Mouse (Mus musculus) T-helper 1 cell (primary cell): ENCODE data around the gene Agpat2.

ENCODE experiments used
- in situ Hi-C: fragments of 300-600 bp; cut with MboI, MseI; formaldehyde crosslinking; loops from one replicate; pipeline ENCODE4 v1.15.1; 2025; ENCODE audit warnings: high pct_unique_total_duplicates

Agpat2 gene

DNA sequence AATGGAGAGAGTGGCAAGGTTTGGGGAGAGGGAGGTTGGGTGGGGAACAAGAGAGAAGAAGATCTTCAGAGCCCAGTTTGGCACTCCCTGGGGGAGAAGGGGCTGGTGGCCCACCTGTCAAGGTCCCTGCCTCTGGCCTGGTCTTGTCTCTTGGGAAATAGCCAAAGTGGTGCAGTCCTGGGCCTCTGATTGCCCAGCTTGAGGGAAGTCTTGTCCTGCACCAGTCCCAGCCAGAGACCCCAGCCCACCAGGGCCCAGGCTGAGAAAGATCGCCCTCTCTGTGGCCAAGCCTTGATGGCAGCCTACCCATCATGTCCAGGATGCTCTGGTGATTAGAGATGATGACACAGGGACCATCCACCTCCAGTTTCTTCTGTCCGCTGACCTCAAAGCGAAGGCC, 7.3 kb downstream of the Agpat2 start:
- in situ Hi-C loops: no loop called here

DNA sequence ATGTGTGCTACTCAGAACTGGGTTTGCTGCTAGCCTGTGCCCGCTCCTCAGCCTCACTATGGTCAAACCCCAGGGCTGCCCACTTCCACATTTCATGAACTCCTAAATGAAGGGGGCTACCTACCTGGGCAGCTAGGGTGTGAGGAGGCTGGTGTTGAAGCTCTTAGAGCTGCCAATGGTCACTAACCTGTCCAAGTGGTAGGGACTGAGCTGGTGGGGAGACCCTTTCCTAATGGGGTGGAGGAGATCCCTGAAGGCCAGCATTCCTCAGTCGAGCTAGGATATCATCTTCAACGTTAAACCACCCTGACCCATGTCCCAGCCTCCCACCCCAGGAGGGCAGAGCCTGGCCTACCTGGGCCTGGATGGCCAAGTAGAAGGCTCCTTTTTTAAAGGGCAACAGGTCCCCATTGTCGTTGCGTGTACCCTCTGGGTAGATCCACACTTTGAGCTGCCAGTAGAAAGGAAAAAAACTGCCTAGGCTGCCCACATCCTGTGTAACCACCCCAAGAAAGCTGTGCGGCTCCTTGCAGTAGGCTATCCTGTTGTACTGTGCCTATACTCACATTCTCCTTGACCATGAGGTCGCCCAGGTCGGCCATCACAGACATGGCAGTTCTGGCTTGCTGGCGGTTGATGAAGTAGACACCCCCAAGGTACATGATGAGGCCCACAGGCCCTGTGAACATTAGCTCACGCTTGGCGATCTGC, 8.3 kb downstream of the Agpat2 start:
- in situ Hi-C loops: no loop called here

DNA sequence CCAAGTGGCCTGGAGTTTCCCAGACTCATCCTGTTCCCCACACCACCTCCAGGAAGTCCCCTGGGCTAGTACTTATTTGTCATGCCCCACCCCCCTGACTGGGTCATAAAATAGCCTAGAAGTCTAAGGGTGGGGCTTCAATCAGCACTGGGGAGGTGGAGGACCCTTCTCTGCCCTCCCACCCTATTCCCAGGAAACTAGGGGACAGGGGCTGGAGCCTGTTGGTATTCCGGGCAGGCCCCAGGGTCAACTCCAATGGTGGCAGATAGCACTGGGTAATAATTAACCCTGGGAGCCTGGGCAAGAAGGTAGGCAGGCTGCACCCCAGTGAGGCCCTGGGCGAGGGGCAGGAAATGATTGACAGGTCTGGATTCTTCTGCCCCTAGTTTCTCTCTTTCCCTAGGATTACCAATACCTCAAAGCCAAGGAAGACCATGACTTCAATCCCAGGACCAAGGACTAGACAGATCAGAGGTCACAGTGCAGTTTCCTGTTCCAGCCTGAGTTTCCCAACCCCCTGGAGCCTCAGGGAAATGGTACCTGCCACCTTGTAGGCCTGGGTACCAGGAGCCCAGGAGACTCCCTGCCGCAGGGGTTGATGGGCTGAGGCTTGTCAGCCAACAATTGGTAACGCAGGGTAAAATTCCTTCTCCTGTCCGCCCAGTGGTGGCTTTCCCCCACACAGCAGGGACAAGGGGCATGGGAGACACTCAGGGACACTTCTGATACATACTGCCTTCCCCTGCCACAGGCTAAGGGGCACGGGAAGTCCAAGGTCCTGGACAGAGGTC, 9.1 kb downstream of the Agpat2 start:
- in situ Hi-C loops: no loop called here

DNA sequence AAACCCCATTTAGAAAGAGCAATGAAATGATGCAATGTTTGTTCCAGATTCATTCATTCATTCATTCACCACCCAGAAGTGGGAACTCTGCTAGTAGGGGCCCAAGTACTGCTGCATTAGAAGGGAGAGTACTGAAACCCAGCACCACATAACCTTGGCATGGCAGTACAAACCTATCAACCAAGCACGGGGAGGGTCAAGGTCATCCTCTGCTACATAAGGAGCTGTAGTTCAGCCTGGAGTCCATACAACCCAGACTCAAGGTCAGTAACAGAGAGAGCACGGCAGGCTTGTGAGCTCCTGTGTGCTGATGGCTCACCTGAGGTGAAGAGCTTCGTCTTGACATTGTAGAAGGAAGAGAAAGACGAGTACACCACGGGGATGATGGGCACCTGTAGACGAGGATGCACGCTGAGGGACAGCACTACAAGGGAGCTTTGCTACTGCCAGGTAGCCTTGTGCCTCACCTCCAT, 9.7 kb downstream of the Agpat2 start:
- in situ Hi-C loops: no loop called here

DNA sequence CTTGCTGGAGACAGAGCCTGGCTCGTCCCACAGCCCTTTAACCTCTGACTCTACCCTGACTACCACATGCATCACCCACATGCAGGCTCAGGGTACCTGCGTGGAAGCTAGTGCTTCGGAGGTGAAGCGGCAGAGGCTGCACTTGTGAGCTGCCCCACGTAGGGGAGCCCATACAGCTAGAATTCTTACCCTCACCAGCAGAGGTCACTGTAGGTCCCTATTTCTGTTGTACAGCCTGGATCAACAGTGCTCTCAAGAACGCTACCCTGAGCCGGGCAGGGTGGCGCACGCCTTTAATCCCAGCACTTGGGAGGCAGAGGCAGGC, 10.2 kb downstream of the Agpat2 start:
- in situ Hi-C loops: no loop called here

DNA sequence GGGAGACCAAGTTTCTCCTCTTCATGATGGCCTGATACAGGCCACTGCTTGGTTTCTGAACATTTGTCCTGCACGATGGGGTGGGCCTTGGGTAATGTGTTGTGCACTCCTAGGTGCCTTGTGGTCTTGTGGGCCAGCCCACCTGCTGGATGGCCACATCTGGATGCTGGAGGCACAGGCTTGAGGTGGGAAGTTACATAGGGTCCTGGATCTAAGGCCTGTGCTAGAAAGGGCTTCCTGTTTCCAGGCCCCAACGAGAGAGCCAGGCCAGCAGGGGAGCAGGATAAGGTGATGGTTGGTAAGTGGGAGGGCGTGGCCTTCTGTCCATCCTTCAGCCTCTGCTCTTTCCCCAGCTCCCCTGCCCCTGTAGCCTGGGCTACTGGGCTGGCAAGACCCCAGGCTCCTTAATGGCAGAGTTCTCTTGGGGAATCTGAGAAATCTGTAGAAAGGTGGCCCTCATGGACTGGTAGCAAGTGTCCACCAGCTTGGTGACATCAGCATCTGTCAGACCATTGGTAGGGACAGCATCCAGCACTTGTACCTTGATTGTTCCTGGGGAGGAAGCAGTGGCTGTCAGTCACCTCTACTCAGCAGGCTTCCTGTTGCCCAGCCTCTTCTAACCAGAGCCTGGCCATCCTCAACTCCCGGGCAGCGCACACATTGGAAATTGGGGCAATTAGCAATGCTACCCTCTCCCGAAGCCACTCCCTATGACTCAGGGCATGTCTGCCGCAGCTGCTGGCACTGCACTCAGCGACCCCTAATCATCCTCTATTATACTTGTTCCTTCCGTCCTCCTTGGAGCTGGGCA, 10.8 kb downstream of the Agpat2 start:
- in situ Hi-C loops: no loop called here

DNA sequence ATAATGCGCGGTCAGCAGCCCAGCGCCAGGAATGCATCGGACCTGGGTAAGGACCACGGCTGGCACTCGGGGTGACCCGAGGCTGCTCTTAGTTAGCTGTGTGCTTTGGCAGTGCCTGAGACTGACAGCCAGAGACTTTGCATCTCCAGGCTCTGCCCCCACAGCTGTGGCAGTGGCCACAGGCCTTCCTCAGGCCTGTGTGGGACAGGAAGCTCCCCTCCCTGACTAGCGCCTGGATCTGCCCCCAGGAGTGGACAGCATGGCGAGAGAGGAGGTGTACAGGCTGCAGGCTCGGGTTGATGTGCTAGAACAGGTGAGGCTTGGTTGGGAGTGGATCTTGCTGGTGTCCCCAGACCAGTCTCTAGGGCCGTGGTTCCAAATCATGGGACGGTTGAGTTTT, 12.8 kb downstream of the Agpat2 start:
- in situ Hi-C loops: no loop called here

DNA sequence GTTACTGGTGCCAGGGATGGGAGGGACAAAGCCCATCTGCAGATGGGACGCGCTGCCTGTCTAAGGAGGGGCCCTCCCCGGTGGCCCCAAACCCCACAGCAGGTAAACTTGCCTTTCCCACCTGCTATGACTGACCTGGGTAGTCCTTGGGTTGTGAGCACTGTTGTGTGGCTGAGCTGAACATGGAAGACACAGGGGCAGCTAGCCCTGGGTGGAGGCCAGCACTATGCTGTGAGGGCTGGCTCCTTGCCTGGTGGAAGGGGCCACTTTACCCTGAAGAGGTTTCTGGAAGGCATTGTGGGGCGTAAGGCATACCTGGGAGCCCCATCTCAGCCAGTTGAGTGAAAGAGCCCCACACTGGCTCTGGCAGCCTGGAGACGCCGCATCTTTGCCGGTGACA, 13.3 kb downstream of the Agpat2 start:
- in situ Hi-C loops: no loop called here

DNA sequence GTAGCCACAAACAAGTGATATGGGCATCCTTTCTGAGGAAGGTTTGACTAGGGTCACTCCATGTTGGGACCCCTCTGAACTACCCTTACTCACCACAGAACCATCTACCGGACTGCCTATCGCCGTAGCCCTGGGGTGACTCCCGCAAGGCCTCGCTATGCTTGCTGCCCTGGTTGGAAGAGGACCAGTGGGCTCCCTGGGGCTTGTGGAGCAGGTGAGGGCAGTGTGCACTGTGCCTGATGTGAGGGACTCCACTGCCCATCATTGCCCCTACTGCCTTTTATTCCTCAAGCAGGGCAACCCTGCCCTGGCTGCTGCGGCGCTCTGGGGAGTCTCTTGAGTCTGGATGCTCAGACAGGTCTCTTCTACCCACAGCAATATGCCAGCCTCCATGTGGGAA, 13.9 kb downstream of the Agpat2 start:
- in situ Hi-C loops: no loop called here

DNA sequence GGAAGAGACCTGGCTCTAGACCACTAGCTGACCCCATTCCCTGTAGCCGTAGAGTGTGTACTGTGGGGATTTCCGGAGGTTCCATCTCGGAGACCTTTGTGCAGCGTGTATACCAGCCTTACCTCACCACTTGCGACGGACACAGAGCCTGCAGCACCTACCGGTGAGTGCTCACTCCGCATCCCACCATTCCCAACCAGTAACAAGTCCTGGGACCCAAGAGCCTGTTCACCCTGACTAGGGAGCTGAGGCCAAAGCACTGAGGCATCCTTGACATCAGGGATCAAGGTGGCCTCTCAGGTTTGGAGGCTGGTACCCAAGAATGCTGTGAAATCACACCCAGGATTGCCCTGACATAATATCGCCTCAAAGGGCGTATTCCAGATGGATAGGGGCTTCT, 14.9 kb downstream of the Agpat2 start:
- in situ Hi-C loops: no loop called here

DNA sequence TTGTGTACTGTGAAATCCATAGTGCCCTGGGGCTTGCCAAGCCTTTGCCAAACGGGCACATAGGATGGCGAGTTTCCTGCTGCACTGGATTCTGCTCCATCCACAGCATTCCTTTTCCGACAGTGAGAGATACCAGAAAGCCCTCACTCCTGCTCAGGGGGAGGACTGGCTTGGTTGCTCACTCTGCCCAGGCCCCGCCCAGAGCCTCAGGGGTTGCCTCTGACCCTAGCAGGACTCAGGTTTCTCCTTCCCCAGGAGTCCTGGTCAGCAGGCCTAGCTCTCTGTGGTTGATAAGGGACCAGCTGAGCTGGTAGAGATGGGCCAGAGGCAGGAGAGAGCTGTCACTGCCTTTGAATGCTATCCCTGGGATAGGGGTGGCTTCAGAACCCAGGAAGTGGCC, 15.6 kb downstream of the Agpat2 start:
- in situ Hi-C loops: no loop called here

DNA sequence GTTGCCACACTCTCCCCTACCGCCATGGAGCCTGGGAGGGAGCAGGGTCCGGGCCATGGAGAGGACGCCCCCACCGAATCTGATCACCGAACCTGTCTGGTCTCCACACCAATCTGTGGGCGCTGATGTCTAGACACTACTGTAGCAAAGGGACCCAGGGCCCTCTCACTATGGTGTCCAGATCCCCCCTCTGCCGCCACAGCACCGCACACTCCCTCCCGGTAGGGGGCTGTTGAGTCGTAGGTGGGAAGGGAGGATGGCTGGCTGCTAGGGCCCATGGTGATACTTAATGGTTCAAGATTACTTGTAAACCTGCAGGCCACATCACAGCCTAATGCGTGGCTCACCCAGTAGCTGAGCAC, 17.2 kb downstream of the Agpat2 start:
- in situ Hi-C loops: no loop called here

DNA sequence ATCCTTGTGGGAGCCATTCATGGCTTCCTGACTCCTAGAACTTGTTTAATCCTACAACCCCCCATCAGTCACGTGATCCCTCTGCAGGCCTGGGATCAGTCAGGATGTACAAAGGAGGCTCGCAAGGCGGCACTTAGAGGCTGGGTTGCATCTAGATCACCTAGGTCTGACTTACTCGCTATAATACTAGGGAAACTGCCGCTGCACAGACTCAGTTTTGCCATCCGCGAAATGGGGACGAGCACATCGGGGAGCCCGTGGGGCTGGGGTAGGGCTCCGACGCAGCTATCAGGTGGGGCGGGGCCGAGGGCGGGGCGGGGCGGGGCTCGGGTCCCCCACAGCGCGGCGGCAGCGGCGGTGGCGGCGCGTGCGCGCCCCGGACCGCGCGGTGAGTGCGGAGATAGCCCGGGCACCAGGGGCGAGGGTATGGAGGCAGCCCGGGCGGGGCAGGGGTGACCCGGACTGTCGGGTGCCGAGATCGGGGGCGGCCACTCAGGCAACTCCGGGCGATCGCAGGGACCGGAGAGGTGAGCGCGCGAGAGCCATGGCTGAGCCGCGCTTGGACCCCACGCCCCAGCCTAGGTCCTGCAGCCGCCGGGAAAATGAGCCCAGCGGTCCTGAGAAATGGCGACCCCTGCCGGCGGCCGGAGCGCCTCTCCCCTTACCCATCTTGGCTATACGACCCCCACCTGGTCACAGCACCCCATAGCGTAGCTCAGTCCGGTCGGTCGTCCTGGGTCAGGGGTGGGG, 17.7 kb downstream of the Agpat2 start, which contains the start of gene Gm20532:
Gm20532 (plus strand) TSS at position 346 of the 750 bp plus-strand sequence.
- in situ Hi-C loops: no loop called here

DNA sequence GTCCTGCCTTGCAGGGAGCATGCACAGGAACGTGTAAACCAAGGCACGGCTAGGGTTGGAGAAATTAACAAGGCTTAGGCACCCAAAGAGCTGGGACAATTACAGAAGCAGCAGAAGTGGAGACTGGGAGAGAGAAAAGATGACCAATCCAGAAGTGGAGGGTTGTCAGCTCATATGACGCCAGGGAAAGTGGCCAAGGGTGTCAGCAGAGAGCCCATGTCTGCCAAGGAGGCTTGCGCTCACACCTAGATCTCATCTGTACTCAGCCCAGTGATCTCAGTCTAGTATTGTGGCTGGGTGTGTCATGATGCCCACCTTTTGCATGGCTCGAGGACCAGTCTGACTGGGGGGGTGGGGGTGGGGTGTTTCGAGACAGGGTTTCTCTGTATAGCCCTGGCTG, 18.5 kb downstream of the Agpat2 start:
- in situ Hi-C loops: no loop called here

DNA sequence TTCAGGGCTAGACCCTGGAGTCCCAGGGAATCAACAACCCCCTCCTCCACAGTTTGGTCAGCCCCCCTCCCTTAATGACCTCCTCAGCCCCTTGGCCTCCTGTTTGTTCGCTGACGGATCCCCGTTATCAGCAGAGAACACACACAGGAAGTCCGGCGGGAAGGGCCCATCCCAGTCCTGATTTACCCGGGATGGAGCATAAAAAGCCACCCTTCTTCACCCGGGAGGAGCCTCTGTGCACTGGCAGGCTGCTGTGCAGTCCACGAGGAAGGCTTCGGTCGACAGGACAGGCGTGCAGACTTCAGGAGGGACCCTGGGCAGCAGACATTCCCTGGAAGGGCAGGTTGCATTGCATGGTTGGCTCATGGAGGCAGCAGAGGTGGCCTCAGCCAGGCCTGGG, 20.6 kb downstream of the Agpat2 start:
- in situ Hi-C loops: no loop called here

DNA sequence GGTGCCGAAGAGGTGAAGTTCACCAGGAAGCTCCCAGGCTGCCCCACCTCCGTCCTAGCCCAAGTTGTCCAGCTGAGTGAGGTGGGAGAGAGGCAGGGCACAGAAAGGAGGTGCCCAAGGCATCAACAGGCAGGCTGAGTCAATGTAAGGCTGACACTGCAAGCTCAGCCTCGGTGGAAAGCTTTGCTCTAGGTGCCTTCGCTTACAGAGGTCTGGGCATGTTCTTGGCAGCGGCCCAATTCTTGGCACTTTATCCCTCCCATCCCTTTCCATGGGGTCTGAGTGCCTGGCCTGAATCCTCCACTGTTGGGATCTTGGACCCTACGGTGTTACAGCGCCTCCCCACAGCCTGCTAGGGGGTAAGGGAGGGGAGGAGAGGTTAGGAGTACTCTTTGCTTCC, 21.5 kb downstream of the Agpat2 start:
- in situ Hi-C loops: no loop called here

DNA sequence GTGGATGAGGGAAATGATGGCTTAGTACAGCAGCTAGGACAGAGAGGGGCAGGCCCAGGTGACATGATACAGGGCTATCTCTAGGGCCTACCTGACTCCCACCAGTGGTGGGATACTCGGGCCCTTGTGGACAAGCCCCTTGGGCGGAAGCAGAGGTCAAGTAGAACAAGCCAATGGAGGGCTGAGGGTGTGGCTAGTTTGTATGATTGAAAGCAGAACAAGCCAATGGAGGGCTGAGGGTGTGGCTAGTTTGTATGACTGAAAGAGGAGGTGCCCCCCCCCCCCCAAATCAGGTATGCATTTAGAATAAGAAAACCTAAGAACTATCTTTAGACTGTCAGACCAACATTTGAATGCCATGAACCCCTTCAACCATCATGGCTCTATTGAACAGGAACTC, 22.0 kb downstream of the Agpat2 start:
- in situ Hi-C loops: no loop called here

DNA sequence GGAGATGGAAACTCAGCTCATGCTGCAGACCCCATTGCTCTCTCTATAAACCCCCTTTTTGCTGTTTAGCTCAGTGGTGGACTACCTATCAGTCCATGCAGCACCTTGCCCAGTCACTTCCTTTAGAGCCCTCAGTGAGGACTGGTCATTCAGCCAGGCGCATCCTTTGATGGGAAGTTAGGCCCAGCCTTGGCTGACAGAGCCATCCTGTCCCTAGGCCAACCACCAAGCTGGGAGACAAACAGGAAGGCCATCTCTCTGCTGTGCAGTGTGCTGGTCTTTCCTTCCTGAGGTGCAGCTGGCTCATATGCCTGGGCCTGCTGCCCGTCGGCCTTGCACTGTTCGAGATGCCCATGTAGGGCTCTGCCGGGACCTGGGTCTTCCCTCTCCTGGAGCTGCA, 23.5 kb downstream of the Agpat2 start:
- in situ Hi-C loops: no loop called here

DNA sequence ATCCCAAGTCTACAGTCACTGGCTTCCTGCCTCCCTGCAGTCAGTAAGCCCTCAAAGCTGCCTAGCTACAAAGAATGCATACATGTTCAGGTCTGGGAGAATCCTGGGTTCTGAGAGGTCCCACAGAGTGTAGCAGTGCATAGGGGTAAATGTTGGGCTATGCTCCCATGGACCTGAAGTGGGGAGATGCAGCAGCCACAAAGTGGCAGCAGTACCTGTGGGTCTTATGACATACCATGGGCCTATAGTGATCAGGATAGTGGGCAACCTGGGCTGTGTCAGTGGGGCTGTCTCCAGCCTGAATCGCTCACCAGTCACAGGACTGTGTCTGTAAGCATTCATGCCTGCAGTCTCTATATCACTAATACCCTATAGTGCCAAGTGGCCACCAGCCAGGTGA, 24.5 kb downstream of the Agpat2 start, which contains the start of gene Egfl7:
Egfl7 (plus strand) TSS at position 301 of the 400 bp plus-strand sequence.
- in situ Hi-C loops: no loop called here

DNA sequence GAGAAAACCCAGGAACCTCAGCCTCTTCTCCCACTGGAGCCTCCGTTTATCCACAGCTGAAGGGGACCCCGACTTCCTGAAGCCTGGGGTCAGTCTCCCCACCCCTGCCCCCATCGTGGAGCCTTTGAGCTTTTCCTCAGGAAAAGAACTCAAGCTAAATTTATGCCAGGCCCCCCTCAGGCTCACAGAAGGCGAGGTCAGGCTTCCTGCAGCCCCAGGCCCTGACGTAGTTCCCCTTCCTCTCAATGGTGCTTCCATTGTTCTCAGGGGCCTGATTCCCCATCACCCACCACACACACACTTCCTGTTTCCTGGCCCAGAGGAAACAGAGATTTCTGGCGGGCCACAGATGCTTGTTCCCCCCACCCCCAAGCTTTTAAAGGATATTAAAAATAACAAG, 25.8 kb downstream of the Agpat2 start:
- in situ Hi-C loops: no loop called here

DNA sequence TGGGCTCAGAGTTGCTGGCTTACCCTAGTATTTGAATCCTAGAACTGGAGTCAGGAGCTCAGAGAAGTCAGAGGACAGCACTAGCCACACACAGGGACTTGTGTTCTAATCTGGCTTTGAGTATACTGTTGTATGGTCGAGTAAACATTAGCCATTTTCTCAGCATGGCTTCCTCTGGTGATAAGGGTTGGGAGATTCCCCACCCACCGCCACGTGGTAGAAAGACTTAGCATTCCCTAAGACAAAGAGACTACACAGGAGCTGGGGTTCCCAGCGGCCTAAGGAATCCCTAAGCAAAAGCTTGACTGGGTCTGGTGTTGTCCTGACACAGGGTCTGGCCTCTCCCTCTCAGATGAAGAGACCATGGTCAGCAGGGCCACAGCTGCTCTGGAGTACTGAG, 27.8 kb downstream of the Agpat2 start:
- in situ Hi-C loops: no loop called here

DNA sequence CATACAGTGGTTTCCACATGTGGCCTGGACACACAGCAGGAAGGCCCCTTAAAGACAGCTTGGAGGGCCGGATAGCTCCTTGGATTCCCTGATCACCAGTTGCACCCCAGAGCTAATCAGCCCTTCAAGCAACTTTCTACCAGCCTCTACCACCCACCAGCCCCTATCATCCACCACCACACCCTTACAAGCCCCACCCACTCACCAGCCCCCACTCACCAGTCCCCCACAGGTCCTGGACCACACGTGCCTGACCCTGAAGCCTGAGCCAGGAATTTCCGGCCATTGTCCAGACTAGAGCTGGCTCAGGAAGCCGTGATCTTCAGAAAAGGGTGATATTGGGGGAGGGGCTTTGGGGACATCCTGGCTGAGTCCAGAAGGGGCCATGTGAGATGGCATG, 28.4 kb downstream of the Agpat2 start:
- in situ Hi-C loops: no loop called here
